8 mouse cellular contexts compared by ENCODE assay signal in genomic region chr6:8511447-8511846, GRCm38 (mm10). TPM values are rescaled to one million over a fixed set of nuclear protein-coding genes. Genes with fewer than 3 reads are reported as not detected.
A peak's percentile ranks its signal among the peaks of the same experiment; 100 is the strongest.
DNase-seq lines count a peak whose midpoint lies in the region; ATAC-seq and TF ChIP-seq lines count a peak whose summit lies in the region.

No protein-coding gene starts in this region.

- H3K4me1 ChIP-seq in erythroblast, embryonic 14.5 days (ENCODE audit: control insufficient read depth) = peaks cover 44% of the 10 kb centered on the region
- H3K4me1 ChIP-seq in MEL (ENCODE audit: control insufficient read depth in 1 of 2, insufficient read depth in 2 of 2, low read length in 2 of 2) = peaks cover 6 to 12% of the 10 kb centered on the region in 2 experiments
- H3K4me1 ChIP-seq in heart, embryonic 15.5 days (replicated peaks) = peaks cover 22% of the 10 kb centered on the region
- peaks cover 22% of the 10 kb centered on the region for H3K4me1 ChIP-seq in midbrain, embryonic 12.5 days

- TF ChIP-seq EP300 in MEL (IDR thresholded peaks at IDR 0.05; ENCODE audit: low read depth in 1 of 2, low read length in 2 of 2) = no peak

- peak overlapping the region; percentile 93 for H3K4me3 ChIP-seq in erythroblast, embryonic 14.5 days (replicated peaks)
- H3K4me3 ChIP-seq in MEL (ENCODE audit: control insufficient read depth in 1 of 2, insufficient read depth in 1 of 2, low read depth in 2 of 2, low read length in 2 of 2) = peak overlapping the region; percentile 12 to 90; a peak in 2 of 4 replicates
- H3K4me3 ChIP-seq in heart, embryonic 15.5 days = peak overlapping the region; percentile 72
- H3K4me3 ChIP-seq in midbrain, embryonic 12.5 days = peak overlapping the region; percentile 98

- H3K27me3 ChIP-seq in erythroblast, embryonic 14.5 days (ENCODE audit: control insufficient read depth) = peaks cover 29% of the 10 kb centered on the region
- no peaks in the 10 kb centered on the region for H3K27me3 ChIP-seq in MEL (ENCODE audit: control insufficient read depth in 1 of 2, insufficient read depth in 2 of 2, low read length in 2 of 2)
- no peaks in the 10 kb centered on the region for H3K27me3 ChIP-seq in heart, embryonic 15.5 days
- no peaks in the 10 kb centered on the region for H3K27me3 ChIP-seq in midbrain, embryonic 12.5 days

- H3K27ac ChIP-seq in MEL (ENCODE audit: control insufficient read depth, low read depth, low read length) = no peak overlapping the region
- no peak overlapping the region for H3K27ac ChIP-seq in heart, embryonic 15.5 days
- peak overlapping the region; percentile 68; the same call in 1 of the 2 replicates for H3K27ac ChIP-seq in midbrain, embryonic 12.5 days (replicated peaks)

- TF ChIP-seq CTCF in MEL (IDR thresholded peaks at IDR 0.05 in 2 of 3, conservative IDR thresholded peaks at IDR 0.05 in 1 of 3; ENCODE audit: control insufficient read depth in 1 of 3, insufficient read depth in 1 of 3, low read depth in 2 of 3, low read length in 3 of 3, poor library complexity in 1 of 3, severe bottlenecking in 1 of 3) = no peak

- peaks cover 22% of the 10 kb centered on the region for H3K36me3 ChIP-seq in erythroblast, embryonic 14.5 days (ENCODE audit: control insufficient read depth)
- H3K36me3 ChIP-seq in MEL (ENCODE audit: control insufficient read depth in 1 of 2, insufficient read depth in 2 of 2, low read length in 2 of 2) = peaks cover 0 to 24% of the 10 kb centered on the region in 2 experiments; a peak in 2 of 4 replicates
- no peaks in the 10 kb centered on the region for H3K36me3 ChIP-seq in heart, embryonic 15.5 days
- no peaks in the 10 kb centered on the region for H3K36me3 ChIP-seq in midbrain, embryonic 12.5 days

- no peak for ATAC-seq in erythroblast, adult 5-6 weeks (replicated peaks; ENCODE audit: low FRiP score, poor library complexity, severe bottlenecking)
- ATAC-seq in heart, embryonic 15.5 days (replicated peaks; ENCODE audit: insufficient number of reproducible peaks, insufficient read depth, low FRiP score, low read depth) = no peak
- no peak for ATAC-seq in midbrain, embryonic 12.5 days (ENCODE audit: low FRiP score, low read depth)

- no peak for TF ChIP-seq POLR2A in MEL (IDR thresholded peaks at IDR 0.05; ENCODE audit: control insufficient read depth in 1 of 2, insufficient read depth in 1 of 2, low read depth in 1 of 2, low read length in 2 of 2, poor library complexity in 1 of 2)

- peaks cover 27% of the 10 kb centered on the region for H3K79me2 ChIP-seq in MEL (ENCODE audit: control insufficient read depth, insufficient read depth, low read length, poor library complexity)

- WGBS in heart, embryonic 15.5 days = 21% methylated on average over 3 of the region's 3 CpGs
- 9% methylated on average over 3 of the region's 3 CpGs for WGBS in midbrain, embryonic 12.5 days

- no peak for DNase-seq in MEL (ENCODE audit: low read depth, low spot score)
- DNase-seq in urinary bladder, postnatal 4 days (ENCODE audit: low spot score in 2 of 2) = no peak
- DNase-seq in testis, postnatal 10 days (ENCODE audit: low spot score) = no peak
- no peak for DNase-seq in right cerebral cortex, postnatal 36 days (ENCODE audit: low spot score in 2 of 2)

- no peak for TF ChIP-seq RAD21 in MEL (IDR thresholded peaks at IDR 0.05; ENCODE audit: low read depth, low read length)

- peak overlapping the region; percentile 20; the same call in 1 of the 2 replicates for H3K9ac ChIP-seq in MEL (ENCODE audit: control insufficient read depth, low read depth, low read length, poor library complexity, severe bottlenecking)
- peak overlapping the region; percentile 85 for H3K9ac ChIP-seq in heart, embryonic 15.5 days
- peak overlapping the region; percentile 99 for H3K9ac ChIP-seq in midbrain, embryonic 12.5 days (replicated peaks)

- no peaks in the 10 kb centered on the region for H3K9me3 ChIP-seq in erythroblast, embryonic 14.5 days (ENCODE audit: control insufficient read depth, low read length)
- H3K9me3 ChIP-seq in MEL (replicated peaks; ENCODE audit: insufficient read depth, low read length) = no peaks in the 10 kb centered on the region
- no peaks in the 10 kb centered on the region for H3K9me3 ChIP-seq in heart, embryonic 15.5 days (replicated peaks)
- no peaks in the 10 kb centered on the region for H3K9me3 ChIP-seq in midbrain, embryonic 12.5 days

- peak overlapping the region; percentile 80 for H3K4me2 ChIP-seq in heart, embryonic 15.5 days
- peak overlapping the region; percentile 72 for H3K4me2 ChIP-seq in midbrain, embryonic 12.5 days (replicated peaks)

TF ChIP-seq in MEL, 35 proteins besides CTCF, POLR2A, EP300 and RAD21:
- TF ChIP-seq MXI1 (IDR thresholded peaks at IDR 0.05; ENCODE audit: low read depth, low read length) = no peak
- no peak for TF ChIP-seq MYB (IDR thresholded peaks at IDR 0.05; ENCODE audit: low read depth, low read length)
- no peak for TF ChIP-seq ZNF384 (IDR thresholded peaks at IDR 0.05; ENCODE audit: low read depth, low read length)
- no peak for TF ChIP-seq ETS1 (IDR thresholded peaks at IDR 0.05; ENCODE audit: low read depth, low read length)

RNA-seq across cellular contexts. Expression of gene Glcci1, which starts 2.0 kb away (rescaled TPM):
- 0.26 and 0.29 TPM in 2 replicates for polyA plus RNA-seq in erythroblast, embryonic 14.5 days (2012)
- total RNA-seq in erythroblast, adult 5-6 weeks (2015; ENCODE audit: low replicate concordance) = 1.7 TPM in 1 of 2 replicates, not detected in the other
- 4.2 and 4.3 TPM in 2 replicates for total RNA-seq in erythroblast, adult 5-6 weeks (2017; ENCODE audit: low replicate concordance)
- total RNA-seq in MEL (2012; rRNA removed) = 1.8 and 2.1 TPM in 2 replicates
- 10 to 100 TPM in 1 of 2 experiments, 1 to 10 TPM in 1; 7.9 to 31.1 TPM for polyA plus RNA-seq in MEL (2012; ENCODE audit: insufficient read depth in 1 of 2, insufficient read length in 2 of 2, low read depth in 1 of 2, low replicate concordance in 2 of 2, missing spikeins in 1 of 2)
- polyA plus RNA-seq in heart, embryonic 15.5 days (2015; fragmentation: Nextera tagmentation; extraction: Ambion mirVana) = 5.2 and 5.7 TPM in 2 replicates
- 20.8 and 21.7 TPM in 2 replicates for polyA plus RNA-seq in midbrain, embryonic 12.5 days (2016; fragmentation: Nextera tagmentation; extraction: Ambion mirVana)

Comparison
In these comparisons a context has a peak if more than half of its experiments do, and no peak if none do; other contexts are left out.
1. H3K9ac ChIP-seq: peak in every context shown above with its lines; median percentile 99 in midbrain, embryonic 12.5 days; 85 in heart, embryonic 15.5 days; 20 in MEL.